Mouse (Mus musculus): Measurements from ENCODE around the gene Limk2.

The Limk2 gene

GRCm38 (mm10) chr11:3408131-3408996 is 625 bp downstream of the Limk2 start:
- peak; percentile 54 for DNase-seq

- no peak for DNase-seq
Observed at GRCm38 (mm10) chr11:3404287-3405047, 4.5 kb downstream of the Limk2 start.

- no peak for DNase-seq
Observed at GRCm38 (mm10) chr11:3403024-3403423, 6.0 kb downstream of the Limk2 start.

GRCm38 (mm10) chr11:3398318-3398717 is 10.7 kb downstream of the Limk2 start:
- no peak for DNase-seq

- no peak for DNase-seq
Observed at GRCm38 (mm10) chr11:3396562-3396961, 12.4 kb downstream of the Limk2 start.

GRCm38 (mm10) chr11:3396091-3396490 is 12.9 kb downstream of the Limk2 start:
- DNase-seq = no peak

GRCm38 (mm10) chr11:3394520-3394919 is 14.5 kb downstream of the Limk2 start:
- no peak for DNase-seq

GRCm38 (mm10) chr11:3392526-3392925 is 16.5 kb downstream of the Limk2 start:
- peak; percentile 52 for DNase-seq

GRCm38 (mm10) chr11:3390789-3391188 is 18.2 kb downstream of the Limk2 start:
- DNase-seq = no peak

GRCm38 (mm10) chr11:3389996-3390395 is 19.0 kb downstream of the Limk2 start:
- no peak for DNase-seq

GRCm38 (mm10) chr11:3387482-3388196 is 21.4 kb downstream of the Limk2 start:
- no peak for DNase-seq

- peak; percentile 89 for DNase-seq
Observed at GRCm38 (mm10) chr11:3386941-3387368, 22.0 kb downstream of the Limk2 start.

GRCm38 (mm10) chr11:3382602-3383594 is 26.1 kb downstream of the Limk2 start:
- DNase-seq = no peak

GRCm38 (mm10) chr11:3381148-3381814 is 27.7 kb downstream of the Limk2 start:
- no peak for DNase-seq

GRCm38 (mm10) chr11:3379427-3379826 is 29.6 kb downstream of the Limk2 start:
- no peak for DNase-seq

- DNase-seq = no peak
Observed at GRCm38 (mm10) chr11:3374741-3375140, 34.2 kb downstream of the Limk2 start.

- no peak for DNase-seq
Observed at GRCm38 (mm10) chr11:3374293-3374645, 34.7 kb downstream of the Limk2 start.

GRCm38 (mm10) chr11:3373591-3374292 is 35.2 kb downstream of the Limk2 start:
- peak; percentile 35 for DNase-seq

GRCm38 (mm10) chr11:3371599-3372295 is 37.2 kb downstream of the Limk2 start:
- DNase-seq = no peak

GRCm38 (mm10) chr11:3370928-3371598 is 37.9 kb downstream of the Limk2 start:
- peak; percentile 86 for DNase-seq

Measured in kidney, postnatal 14 days (tissue).